Comparison of ENCODE assay signal across 20 mouse cellular contexts in genomic region chr2:101290738-101291137, GRCm38 (mm10).
DNase-seq lines count a peak whose midpoint lies in the region; ATAC-seq and TF ChIP-seq lines count a peak whose summit lies in the region.
"Had no signal": no experiment of that assay in that cellular context is flagged by ENCODE, and none has a peak within 500 bp of the region (broad histone marks: within the 10 kb centered on the region; RNA-seq: fewer than 3 reads in every experiment).

No protein-coding gene starts in this region.

- H3K4me1 ChIP-seq in G1E (ENCODE audit: insufficient read depth, low read depth, low read length) = peaks cover 25% of the 10 kb centered on the region

- ATAC-seq in G1E (ENCODE audit: extremely low read depth, insufficient number of reproducible peaks, low FRiP score, poor library complexity, severe bottlenecking) = peak; percentile 62
- ATAC-seq: activated CD4-positive, CD25-positive, alpha-beta regulatory T cell, adult 4 months; CD4-positive, CD25-positive, alpha-beta regulatory T cell, adult 4 months; Patski had no signal

- TF ChIP-seq CTCF in G1E (IDR thresholded peaks at IDR 0.05; ENCODE audit: low read depth, low read length) = no peak

- DNase-seq in 416B (ENCODE audit: low read depth) (peak; percentile 57), G1E (ENCODE audit: low spot score) (no peak)
- DNase-seq in adrenal gland, postnatal 36 days = no peak
- DNase-seq in embryo, embryonic 10.5 days (ENCODE audit: low spot score) = no peak
- DNase-seq: adrenal gland, adult 2 months; adrenal gland, adult 8-10 months; adrenal gland, postnatal 10 days; adrenal gland, postnatal 14 days; adrenal gland, postnatal 25 days; B cell, adult 2 months; cerebellum, adult 11 months; cerebellum, adult 11-12 months; cerebellum, adult 18-20 months; cerebellum, adult 2 months; cerebellum, adult 8-10 months; cerebellum, adult 9-10 months had no signal

- H3K4me3 ChIP-seq in G1E (ENCODE audit: low read depth, low read length) = no peak overlapping the region

- H3K9me3 ChIP-seq in G1E (replicated peaks) = no peaks in the 10 kb centered on the region

- H3K27me3 ChIP-seq in G1E (ENCODE audit: insufficient read depth, low read length) = no peaks in the 10 kb centered on the region
- H3K27me3 ChIP-seq: CH12.LX had no signal

- H3K36me3 ChIP-seq in G1E (replicated peaks) = no peaks in the 10 kb centered on the region
